Mouse (Mus musculus) kidney, postnatal 25 days (tissue): ENCODE data around the gene Glt28d2.

Experiments
- DNase-seq, 2 experiments: peaks; one replicate each; pipeline ENCODE4 v3.0.0; 2021; ENCODE audit warnings: mixed read lengths in 2 of 2

Glt28d2 gene

GRCm38 (mm10) chr3:85863996-85864395 lies 23.3 kb downstream of the Glt28d2 start:
- DNase-seq, result peak in 1 of 2 experiments; percentile 10

GRCm38 (mm10) chr3:85862886-85863285 lies 24.4 kb downstream of the Glt28d2 start:
- DNase-seq, result no peak

GRCm38 (mm10) chr3:85860996-85861395 lies 26.3 kb downstream of the Glt28d2 start:
- DNase-seq, result no peak

- no peak for DNase-seq
These were observed 28.0 kb downstream of the Glt28d2 start for GRCm38 (mm10) chr3:85859311-85859710.

- DNase-seq, result peak; percentile 42 to 44
These were observed 28.9 kb downstream of the Glt28d2 start for GRCm38 (mm10) chr3:85858140-85859135.

GRCm38 (mm10) chr3:85857083-85857482 lies 30.2 kb downstream of the Glt28d2 start:
- DNase-seq, result no peak

- DNase-seq, result no peak
These were observed 31.4 kb downstream of the Glt28d2 start for GRCm38 (mm10) chr3:85855947-85856346.

GRCm38 (mm10) chr3:85855043-85855442 lies 32.3 kb downstream of the Glt28d2 start:
- no peak for DNase-seq

GRCm38 (mm10) chr3:85854143-85854542 lies 33.2 kb downstream of the Glt28d2 start:
- DNase-seq, result no peak

GRCm38 (mm10) chr3:85853715-85854114 lies 33.6 kb downstream of the Glt28d2 start:
- DNase-seq, result no peak

- DNase-seq, result no peak
These were observed 37.2 kb downstream of the Glt28d2 start for GRCm38 (mm10) chr3:85850079-85850478.

GRCm38 (mm10) chr3:85846316-85846715 lies 41.0 kb downstream of the Glt28d2 start:
- no peak for DNase-seq

- DNase-seq, result no peak
These were observed 42.0 kb downstream of the Glt28d2 start for GRCm38 (mm10) chr3:85845341-85845740.

- DNase-seq, result peak; percentile 46 to 56
These were observed 44.5 kb downstream of the Glt28d2 start for GRCm38 (mm10) chr3:85842881-85843218.

GRCm38 (mm10) chr3:85842177-85842880 lies 45.0 kb downstream of the Glt28d2 start:
- DNase-seq, result no peak

- no peak for DNase-seq
These were observed 45.7 kb downstream of the Glt28d2 start for GRCm38 (mm10) chr3:85841454-85842176.

- no peak for DNase-seq
These were observed 53.7 kb downstream of the Glt28d2 start for GRCm38 (mm10) chr3:85833627-85834026.

GRCm38 (mm10) chr3:85832490-85833155 lies 54.7 kb downstream of the Glt28d2 start:
- DNase-seq, result peak; percentile 36 to 58

- DNase-seq, result peak; percentile 65 to 75
These were observed 55.5 kb downstream of the Glt28d2 start for GRCm38 (mm10) chr3:85831785-85832184.

- DNase-seq, result peak; percentile 47 to 63
These were observed 58.3 kb downstream of the Glt28d2 start for GRCm38 (mm10) chr3:85829047-85829446.

- peak; percentile 6 to 22 for DNase-seq
These were observed 59.5 kb downstream of the Glt28d2 start for GRCm38 (mm10) chr3:85827815-85828214.

GRCm38 (mm10) chr3:85827283-85827682 lies 60.0 kb downstream of the Glt28d2 start:
- peak in 1 of 2 experiments; percentile 33 for DNase-seq
